Mouse (Mus musculus) heart, embryonic 14.5 days (tissue): ENCODE data around the gene Ppfia3. TPM values are rescaled to one million over a fixed set of nuclear protein-coding genes. Genes with fewer than 3 reads are reported as not detected.
"Not testable (repeated sequence)": the region's sequence is repeated elsewhere in the genome, so short reads cannot be mapped to it uniquely, and the experiment has no call there.

ENCODE experiments used
- ATAC-seq: fragments of 200-750 bp; cut with Nextera tagmentation; 2 replicates; pipeline ENCODE4 v1.8.0; 2017; ENCODE audit warnings: low read depth, moderate TSS enrichment; ENCODE audit not compliant: insufficient number of reproducible peaks, insufficient read depth, low FRiP score
- H3K27ac ChIP-seq, 2 experiments: fragments of 200-500 bp in 1 of 2; fragments of 300-500 bp in 1 of 2; sonication (generic) in 1 of 2; replicated peaks in 1 of 2; 2 replicates each; pipeline ENCODE4 v1.5.1; 2012 to 2014; ENCODE audit warnings: low read depth in 2 of 2, low read length in 2 of 2, control low read depth in 1 of 2, mild to moderate bottlenecking in 1 of 2, mixed read lengths in 1 of 2; ENCODE audit not compliant: control insufficient read depth in 1 of 2, insufficient read depth in 1 of 2
- H3K27me3 ChIP-seq: fragments of 300-500 bp; sonication (generic); 2 replicates; pipeline ENCODE4 v1.6.1; 2014; ENCODE audit warnings: mild to moderate bottlenecking, low read length, control low read depth; ENCODE audit not compliant: control insufficient read depth, insufficient read depth
- H3K36me3 ChIP-seq: fragments of 300-500 bp; sonication (generic); 2 replicates; pipeline ENCODE4 v1.6.1; 2014; ENCODE audit warnings: mild to moderate bottlenecking, control low read depth, low read length, mixed read lengths; ENCODE audit not compliant: control insufficient read depth, insufficient read depth
- H3K4me1 ChIP-seq, 2 experiments: fragments of 200-500 bp in 1 of 2; fragments of 300-500 bp in 1 of 2; sonication (generic) in 1 of 2; 2 replicates each; pipeline ENCODE4 v1.6.1; 2012 to 2014; ENCODE audit warnings: low read length in 2 of 2, control low read depth in 1 of 2, mixed read lengths in 1 of 2; ENCODE audit not compliant: control insufficient read depth in 2 of 2, insufficient read depth in 2 of 2
- H3K4me2 ChIP-seq: fragments of 300-500 bp; sonication (generic); 2 replicates; pipeline ENCODE4 v1.6.1; 2014; ENCODE audit warnings: mild to moderate bottlenecking, low read length
- H3K4me3 ChIP-seq, 2 experiments: fragments of 200-500 bp in 1 of 2; fragments of 300-500 bp in 1 of 2; sonication (generic) in 1 of 2; 2 replicates each; pipeline ENCODE4 v1.5.1; 2012 to 2014; ENCODE audit warnings: low read length in 2 of 2, mild to moderate bottlenecking in 2 of 2, control low read depth in 1 of 2, low read depth in 1 of 2, moderate library complexity in 1 of 2; ENCODE audit not compliant: control insufficient read depth in 1 of 2, insufficient read depth in 1 of 2
- H3K9ac ChIP-seq: fragments of 300-500 bp; sonication (generic); 2 replicates; pipeline ENCODE4 v1.6.1; 2014; ENCODE audit warnings: mild to moderate bottlenecking, low read length
- H3K9me3 ChIP-seq: fragments of 300-500 bp; sonication (generic); 2 replicates; pipeline ENCODE4 v1.6.1; 2016; ENCODE audit warnings: low read length, control low read depth; ENCODE audit not compliant: control insufficient read depth
- WGBS: fragments of 180-500 bp; shearing (Covaris S2); extraction: QIAGEN DNeasy Blood & Tissue Kit; methylation state at CpG from one replicate; pipeline ENCODE4 v1.1.7; 2014; 5-methylcytosine and 5-hydroxymethylcytosine counted together
- polyA plus RNA-seq: library from polyadenylated mRNA; unstranded; fragments of >200 nt; fragmentation: Nextera tagmentation; extraction: Ambion mirVana; gene quantifications from 2 replicates; pipeline ENCODE4 v1.2.1, GENCODE M21; 2014

Gene Ppfia3
- polyA plus RNA-seq, 1 experiment from 2014 or later = 2.7 TPM

DNA sequence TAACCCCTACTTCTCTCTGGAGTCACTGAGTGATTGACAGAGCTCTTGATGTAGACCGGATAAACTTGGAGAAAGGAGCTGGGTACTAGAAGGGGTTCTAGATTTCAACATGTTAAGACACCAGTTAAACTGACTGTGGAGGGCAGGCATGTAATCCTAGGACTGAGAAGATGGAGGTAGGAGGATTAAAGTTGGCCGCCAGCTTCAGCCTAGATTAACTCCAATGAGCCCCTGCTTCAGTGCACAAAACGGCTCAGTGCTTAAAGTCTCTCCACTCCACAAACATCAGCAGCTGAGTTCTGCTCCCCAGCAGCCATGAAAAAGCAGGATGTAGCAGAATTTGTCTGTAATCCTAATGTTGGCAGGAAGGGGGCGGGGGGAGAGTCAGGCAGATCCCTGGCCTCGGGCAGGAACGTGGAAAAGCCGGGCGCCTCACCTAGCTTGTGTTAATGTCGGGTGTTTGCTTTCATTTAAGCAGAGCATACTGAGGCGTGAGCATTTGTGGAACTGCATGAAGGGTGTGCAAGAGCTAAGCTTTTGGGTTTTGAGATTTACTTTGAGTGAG is 34.8 kb upstream of the Ppfia3 start:
- no peaks in the 10 kb centered on the region for H3K9me3 ChIP-seq
- H3K27me3 ChIP-seq = peaks cover 13% of the 10 kb centered on the region
- H3K4me1 ChIP-seq = peaks cover 4 to 7% of the 10 kb centered on the region in 2 experiments; a peak in 2 of 4 replicates
- no peak overlapping the region for H3K27ac ChIP-seq
- H3K36me3 ChIP-seq = no peaks in the 10 kb centered on the region
- 70% methylated on average over 10 of the region's 10 CpGs for WGBS
- no peak overlapping the region for H3K4me2 ChIP-seq
- ATAC-seq = no peak
- H3K9ac ChIP-seq = no peak overlapping the region
- H3K4me3 ChIP-seq = no peak overlapping the region

DNA sequence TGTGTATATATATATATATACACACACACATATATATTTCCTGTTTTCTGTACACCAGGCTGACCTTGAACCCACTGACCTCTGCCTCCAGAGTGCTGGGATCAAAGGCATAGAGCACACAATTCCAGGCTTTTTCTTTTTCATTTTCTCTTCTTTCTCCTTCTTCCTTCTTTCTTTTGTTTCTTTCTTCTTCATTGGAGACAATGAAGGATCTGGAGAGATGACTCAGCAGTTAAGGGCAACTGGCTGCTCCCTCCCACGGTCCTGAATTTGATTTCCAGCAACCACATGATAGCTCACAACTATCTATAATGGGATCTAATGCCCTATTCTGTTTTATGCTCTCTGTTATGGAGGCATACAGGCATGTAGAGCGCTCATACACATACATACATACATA is 30.0 kb upstream of the Ppfia3 start:
- H3K4me2 ChIP-seq = no peak overlapping the region
- H3K27ac ChIP-seq = no peak overlapping the region
- no peak overlapping the region for H3K9ac ChIP-seq
- H3K36me3 ChIP-seq = peaks cover 18% of the 10 kb centered on the region
- H3K9me3 ChIP-seq = no peaks in the 10 kb centered on the region
- peaks cover 7 to 20% of the 10 kb centered on the region in 2 experiments for H3K4me1 ChIP-seq
- ATAC-seq = no peak
- H3K27me3 ChIP-seq = no peaks in the 10 kb centered on the region
- 85% methylated on average over 2 of the region's 2 CpGs for WGBS
- H3K4me3 ChIP-seq = no peak overlapping the region

- H3K9ac ChIP-seq, H3K9me3 ChIP-seq, ATAC-seq, H3K27me3 ChIP-seq: not testable (repeated sequence)
- peaks cover 7 to 20% of the 10 kb centered on the region in 2 experiments for H3K4me1 ChIP-seq
- peak overlapping the region; percentile 74 to 82; a peak in 3 of 4 replicates for H3K27ac ChIP-seq
- peak overlapping the region; percentile 70 for H3K4me2 ChIP-seq
- peak overlapping the region; percentile 50 to 63 for H3K4me3 ChIP-seq
- WGBS = 4% methylated on average over 3 of the region's 3 CpGs
- H3K36me3 ChIP-seq = peaks cover 23% of the 10 kb centered on the region
Measured at GRCm38 (mm10) chr7:45396337-45396775, 29.5 kb upstream of the Ppfia3 start.

- WGBS = under 1% methylated on average over 60 of the region's 60 CpGs
- peak within 1 kb of the TSS; percentile 88 for H3K4me2 ChIP-seq
- no peaks in the 10 kb centered on the region for H3K27me3 ChIP-seq
- H3K27ac ChIP-seq = peak within 1 kb of the TSS; percentile 95
- H3K9me3 ChIP-seq = no peaks in the 10 kb centered on the region
- H3K36me3 ChIP-seq = peaks cover 28% of the 10 kb centered on the region
- peaks cover 7 to 20% of the 10 kb centered on the region in 2 experiments for H3K4me1 ChIP-seq
- ATAC-seq = peak; percentile 97
- H3K4me3 ChIP-seq = peak within 1 kb of the TSS; percentile 63 to 80
- peak within 1 kb of the TSS; percentile 90 for H3K9ac ChIP-seq
Measured at GRCm38 (mm10) chr7:45395578-45396336, 28.9 kb upstream of the Ppfia3 start, which contains the start of gene Snrnp70. TSS of gene Snrnp70 (minus strand) at chr7:45395742.

DNA sequence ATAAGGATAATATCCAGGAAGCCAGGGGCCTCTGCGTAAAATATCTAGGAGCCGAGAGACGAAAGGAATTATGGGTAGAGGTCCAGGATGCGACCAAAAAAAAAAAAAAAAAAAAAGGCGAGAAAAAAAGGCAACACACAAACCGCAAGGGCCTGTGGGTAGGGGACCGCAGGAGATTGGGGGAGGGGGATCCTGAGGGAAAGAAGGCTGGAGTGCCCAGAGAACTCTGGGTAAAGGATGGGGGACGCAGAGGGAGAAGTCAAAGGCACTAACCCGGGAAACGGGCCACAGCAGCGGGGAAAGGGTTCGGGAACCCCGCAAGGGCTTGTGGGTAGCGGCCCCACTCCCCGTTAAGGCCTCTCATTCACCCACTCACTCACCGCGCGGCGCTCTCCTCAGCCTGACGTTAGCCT is 28.3 kb upstream of the Ppfia3 start:
- Histone ChIP-seq H3K4me3 (peak overlapping the region; percentile 63 to 80), H3K9ac (peak overlapping the region; percentile 90), H3K9me3 (no peaks in the 10 kb centered on the region), H3K27me3 (no peaks in the 10 kb centered on the region), H3K36me3 (peaks cover 34% of the 10 kb centered on the region), H3K27ac (peak overlapping the region; percentile 95), H3K4me2 (peak overlapping the region; percentile 88), H3K4me1 (peaks cover 7 to 20% of the 10 kb centered on the region in 2 experiments)
- 1% methylated on average over 18 of the region's 20 CpGs for WGBS
- ATAC-seq = peak; percentile 66

DNA sequence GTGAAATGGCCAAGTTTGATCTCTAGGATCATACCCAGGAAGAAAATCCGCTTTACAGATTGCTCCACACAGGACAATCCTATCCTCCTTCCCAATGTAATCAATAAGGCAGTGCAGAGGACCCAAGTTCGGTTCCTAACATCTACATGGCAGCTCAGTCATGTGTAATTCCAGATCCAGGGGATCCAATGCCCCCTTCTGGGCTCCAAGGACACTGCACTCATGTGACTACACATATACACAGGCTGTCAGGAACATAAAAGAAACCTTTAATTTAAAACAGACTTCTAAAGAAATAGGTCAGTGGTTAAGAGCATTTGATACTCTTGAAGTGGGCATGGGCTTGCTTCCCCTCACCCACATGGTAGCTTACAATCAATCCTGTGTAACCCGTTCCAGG is 19.3 kb upstream of the Ppfia3 start:
- 90% methylated on average over 3 of the region's 3 CpGs for WGBS
- H3K4me3 ChIP-seq = no peak overlapping the region
- H3K36me3 ChIP-seq = peaks cover 100% of the 10 kb centered on the region
- peaks cover 0 to 8% of the 10 kb centered on the region in 2 experiments; a peak in 1 of 4 replicates for H3K4me1 ChIP-seq
- no peak for ATAC-seq
- H3K27me3 ChIP-seq = no peaks in the 10 kb centered on the region
- no peaks in the 10 kb centered on the region for H3K9me3 ChIP-seq
- no peak overlapping the region for H3K9ac ChIP-seq
- H3K27ac ChIP-seq = no peak overlapping the region
- H3K4me2 ChIP-seq = no peak overlapping the region

DNA sequence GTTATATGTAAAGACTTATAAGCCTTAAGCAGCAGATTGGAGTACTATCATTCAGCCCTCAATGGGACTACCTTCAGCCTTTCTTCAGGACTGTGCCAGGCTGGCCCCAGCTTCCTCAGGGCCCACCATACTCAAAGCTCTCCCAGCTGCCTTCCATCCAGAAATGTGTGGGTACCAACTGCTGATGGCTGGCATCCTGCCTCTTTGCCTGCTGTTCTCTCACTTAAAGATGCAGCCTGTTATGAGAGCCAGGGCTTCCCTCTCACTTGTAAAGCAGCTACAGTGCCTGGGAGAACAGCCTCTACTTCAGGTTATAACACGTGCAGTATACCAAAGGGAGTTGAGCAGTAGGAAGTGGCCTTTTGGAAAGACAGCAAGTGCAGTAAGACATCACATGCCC is 9.2 kb upstream of the Ppfia3 start:
- ATAC-seq = no peak
- peaks cover 89% of the 10 kb centered on the region for H3K36me3 ChIP-seq

More for the DNA sequence above, 9.2 kb upstream of the Ppfia3 start:
- Histone ChIP-seq H3K4me2 (no peak overlapping the region), H3K9me3 (no peaks in the 10 kb centered on the region), H3K4me3 (no peak overlapping the region), H3K9ac (no peak overlapping the region), H3K4me1 (peaks cover 0 to 6% of the 10 kb centered on the region in 2 experiments; a peak in 1 of 4 replicates), H3K27ac (no peak overlapping the region), H3K27me3 (no peaks in the 10 kb centered on the region)
- 94% methylated on average over 1 of the region's 1 CpGs for WGBS
